Mouse (Mus musculus): ENCODE measurements around the gene Msl1. TPM values are rescaled to one million over a fixed set of nuclear protein-coding genes. Genes with fewer than 3 reads are reported as not detected.
A peak's percentile ranks its signal among the peaks of the same experiment; 100 is the strongest.

The Msl1 gene
- total RNA-seq, 4 experiments from 2014 or later: 167 to 198 (median 186) TPM

GRCm38 (mm10) chr11:98838512-98838911, 43.2 kb downstream of the Msl1 start:
- DNase-seq (ENCODE audit: low spot score in 2 of 2): peak; percentile 39 to 82

GRCm38 (mm10) chr11:98839402-98839801, 44.1 kb downstream of the Msl1 start:
- no peak for DNase-seq (ENCODE audit: low spot score in 2 of 2)

GRCm38 (mm10) chr11:98839897-98840296, 44.6 kb downstream of the Msl1 start:
- DNase-seq (ENCODE audit: low spot score in 2 of 2): no peak

GRCm38 (mm10) chr11:98846016-98846415, 50.7 kb downstream of the Msl1 start:
- no peak for DNase-seq (ENCODE audit: low spot score in 2 of 2)

GRCm38 (mm10) chr11:98846865-98847604, 51.7 kb downstream of the Msl1 start:
- DNase-seq (ENCODE audit: low spot score in 2 of 2): no peak

- no peak for DNase-seq (ENCODE audit: low spot score in 2 of 2)
Measured at GRCm38 (mm10) chr11:98849196-98849894, 54.0 kb downstream of the Msl1 start.

GRCm38 (mm10) chr11:98850100-98851093, 55.1 kb downstream of the Msl1 start:
- no peak for DNase-seq (ENCODE audit: low spot score in 2 of 2)

- no peak for DNase-seq (ENCODE audit: low spot score in 2 of 2)
Measured at GRCm38 (mm10) chr11:98854116-98854515, 58.8 kb downstream of the Msl1 start.

GRCm38 (mm10) chr11:98854659-98855058, 59.3 kb downstream of the Msl1 start:
- DNase-seq (ENCODE audit: low spot score in 2 of 2): no peak

Other genes starting within 250 kb of the Msl1 start
- gene Ikzf3, start 249.5 kb upstream of the Msl1 start, total RNA-seq (2022): under 1 TPM; 0.23 to 0.76 (median 0.52) TPM
- gene Zpbp2, start 244.4 kb upstream of the Msl1 start, total RNA-seq (2022): not detected
- gene Ormdl3, start 208.1 kb upstream of the Msl1 start, total RNA-seq (2022): 10 to 100 TPM; 43.6 to 47.0 (median 45.1) TPM
- gene Lrrc3c, start 197.2 kb upstream of the Msl1 start, total RNA-seq (2022): not detected
- 10 to 100 TPM; 11.8 to 14.5 (median 13.1) TPM for gene Gm12355, start 169.9 kb upstream of the Msl1 start, total RNA-seq (2022)
- under 1 TPM in 2 of 4 experiments, not detected in 2; 0.23 TPM for gene Gsdma3, start 169.2 kb upstream of the Msl1 start, total RNA-seq (2022)
- gene Gsdma2, start 148.8 kb upstream of the Msl1 start, total RNA-seq (2022): not detected
- gene Gsdma, start 131.2 kb upstream of the Msl1 start, total RNA-seq (2022): not detected
- gene Psmd3, start 113.0 kb upstream of the Msl1 start, total RNA-seq (2022): 100 to 1,000 TPM; 129 to 137 (median 132) TPM
- gene Csf3, start 94.3 kb upstream of the Msl1 start, total RNA-seq (2022): not detected
- 100 to 1,000 TPM; 109 to 128 (median 117) TPM for gene Med24, start 66.1 kb upstream of the Msl1 start, total RNA-seq (2022)
- gene Thra, start 54.9 kb upstream of the Msl1 start, total RNA-seq (2022): 100 to 1,000 TPM; 713 to 794 (median 760) TPM
- gene Nr1d1, start 20.2 kb upstream of the Msl1 start, total RNA-seq (2022): 100 to 1,000 TPM; 137 to 177 (median 145) TPM
- 10 to 100 TPM; 53.6 to 57.8 (median 54.1) TPM for gene Casc3, start 9.4 kb downstream of the Msl1 start, total RNA-seq (2022)
- gene Rapgefl1, start 41.3 kb downstream of the Msl1 start, total RNA-seq (2022): 100 to 1,000 TPM; 130 to 140 (median 139) TPM
- gene Wipf2, start 68.1 kb downstream of the Msl1 start, total RNA-seq (2022): 10 to 100 TPM; 74.0 to 84.5 (median 81.5) TPM
- under 1 TPM; 0.15 to 0.91 (median 0.25) TPM for gene Cdc6, start 112.3 kb downstream of the Msl1 start, total RNA-seq (2022)
- gene Rara, start 132.3 kb downstream of the Msl1 start, total RNA-seq (2022): 10 to 100 TPM; 11.1 to 11.7 (median 11.4) TPM
- gene Gjd3, start 187.5 kb downstream of the Msl1 start, total RNA-seq (2022): 1 to 10 TPM; 1.2 to 1.8 (median 1.4) TPM
- 1 to 10 TPM in 3 of 4 experiments, under 1 TPM in 1; 0.94 to 2.5 (median 1.4) TPM for gene Top2a, start 228.7 kb downstream of the Msl1 start, total RNA-seq (2022)
- 10 to 100 TPM; 66.1 to 77.1 (median 71.3) TPM for gene Igfbp4, start 245.7 kb downstream of the Msl1 start, total RNA-seq (2022)

All from left cerebral cortex, adult 8-10 months (tissue).